Mouse (Mus musculus) embryonic fibroblast, embryonic 13.5 days (primary cell): Measurements from ENCODE around the gene Samm50. TPM values are rescaled to one million over a fixed set of nuclear protein-coding genes. Genes with fewer than 3 reads are reported as not detected.
A peak's percentile ranks its signal among the peaks of the same experiment; 100 is the strongest.

Source experiments
- H3K27ac ChIP-seq: 2 replicates; pipeline ENCODE4 v1.5.1; 2012; ENCODE audit warnings: low read length, control low read depth, inconsistent platforms; ENCODE audit not compliant: insufficient read depth
- H3K4me1 ChIP-seq: 2 replicates; pipeline ENCODE4 v1.6.1; 2011; ENCODE audit warnings: low read length; ENCODE audit not compliant: control insufficient read depth, insufficient read depth
- H3K4me3 ChIP-seq: 2 replicates; pipeline ENCODE4 v1.5.1; 2011; ENCODE audit warnings: mild to moderate bottlenecking, control low read depth, low read length; ENCODE audit not compliant: insufficient read depth
- CTCF ChIP-seq: IDR thresholded peaks from 2 replicates; pipeline ENCODE4 v1.5.1; 2011; ENCODE audit warnings: mild to moderate bottlenecking, control low read depth, low read length, moderate library complexity, borderline replicate concordance; ENCODE audit not compliant: insufficient read depth
- POLR2A ChIP-seq: IDR thresholded peaks from 2 replicates; pipeline ENCODE4 v1.6.1; 2011; ENCODE audit warnings: low read depth, mild to moderate bottlenecking, control low read depth, low read length, moderate library complexity
- polyA plus RNA-seq: library from polyadenylated mRNA; stranded (reverse); fragments of >200 nt; gene quantifications from 2 replicates; pipeline ENCODE4 v1.2.4, GENCODE M21; 2011; ENCODE audit warnings: low read depth; ENCODE audit not compliant: missing spikeins, insufficient read length

Samm50 gene
- polyA plus RNA-seq, 1 experiment: 69.0 TPM

GRCm38 (mm10) chr15:84182000-84182399 lies 10.0 kb upstream of the Samm50 start:
- Histone ChIP-seq H3K4me3 (no peak overlapping the region), H3K4me1 (no peaks in the 10 kb centered on the region), H3K27ac (no peak overlapping the region)
- TF ChIP-seq POLR2A (no peak), CTCF (no peak)

GRCm38 (mm10) chr15:84183967-84184366 lies 8.1 kb upstream of the Samm50 start:
- TF ChIP-seq POLR2A: no peak
- no peak for TF ChIP-seq CTCF
- no peaks in the 10 kb centered on the region for H3K4me1 ChIP-seq
- no peak overlapping the region for H3K4me3 ChIP-seq
- no peak overlapping the region for H3K27ac ChIP-seq

GRCm38 (mm10) chr15:84186196-84186595 lies 5.8 kb upstream of the Samm50 start:
- Histone ChIP-seq H3K4me1 (no peaks in the 10 kb centered on the region), H3K4me3 (no peak overlapping the region), H3K27ac (no peak overlapping the region)
- TF ChIP-seq POLR2A: no peak
- TF ChIP-seq CTCF: no peak

GRCm38 (mm10) chr15:84188887-84189530 lies 3.0 kb upstream of the Samm50 start:
- H3K27ac ChIP-seq: no peak overlapping the region
- no peak overlapping the region for H3K4me3 ChIP-seq
- no peak for TF ChIP-seq CTCF
- no peak for TF ChIP-seq POLR2A
- H3K4me1 ChIP-seq: no peaks in the 10 kb centered on the region

GRCm38 (mm10) chr15:84189881-84190280 lies 2.2 kb upstream of the Samm50 start:
- Histone ChIP-seq H3K27ac (no peak overlapping the region), H3K4me3 (no peak overlapping the region), H3K4me1 (no peaks in the 10 kb centered on the region)
- no peak for TF ChIP-seq POLR2A
- TF ChIP-seq CTCF: no peak

GRCm38 (mm10) chr15:84191724-84192057 lies 350 bp upstream of the Samm50 start:
- TF ChIP-seq CTCF (no peak), POLR2A (no peak)
- H3K27ac ChIP-seq: no peak overlapping the region
- no peaks in the 10 kb centered on the region for H3K4me1 ChIP-seq

GRCm38 (mm10) chr15:84196486-84197165 lies 4.6 kb downstream of the Samm50 start:
- H3K27ac ChIP-seq: no peak overlapping the region
- TF ChIP-seq CTCF: no peak
- TF ChIP-seq POLR2A: no peak
- H3K4me1 ChIP-seq: no peaks in the 10 kb centered on the region
- H3K4me3 ChIP-seq: no peak overlapping the region

More at GRCm38 (mm10) chr15:84191724-84192057, 350 bp upstream of the Samm50 start:
- peak overlapping the region; percentile 57 for H3K4me3 ChIP-seq

- TF ChIP-seq POLR2A (no peak), CTCF (no peak)
- Histone ChIP-seq H3K27ac (no peak overlapping the region), H3K4me3 (no peak overlapping the region), H3K4me1 (no peaks in the 10 kb centered on the region)
Observed at GRCm38 (mm10) chr15:84207327-84207726, 15.3 kb downstream of the Samm50 start.

- TF ChIP-seq CTCF (no peak), POLR2A (no peak)
- no peak overlapping the region for H3K4me3 ChIP-seq
- H3K4me1 ChIP-seq: no peaks in the 10 kb centered on the region; the same call in 1 of the 2 replicates
- no peak overlapping the region for H3K27ac ChIP-seq
Observed at GRCm38 (mm10) chr15:84209517-84210412, 17.7 kb downstream of the Samm50 start.
